Mouse (Mus musculus) cerebellum, adult 2 months (tissue): Measurements from ENCODE around the gene Rnaseh2c. TPM values are rescaled to one million over a fixed set of nuclear protein-coding genes. Genes with fewer than 3 reads are reported as not detected.
A peak's percentile ranks its signal among the peaks of the same experiment; 100 is the strongest.

ENCODE experiments used
- DNase-seq, 2 experiments: peaks; one replicate each; pipeline ENCODE4 v3.0.0; 2021
- H3K27ac ChIP-seq: fragments of 200-500 bp; 2 replicates; pipeline ENCODE4 v1.5.1; 2012; ENCODE audit warnings: low read length, control low read depth, inconsistent platforms; ENCODE audit not compliant: insufficient read depth
- H3K27me3 ChIP-seq: fragments of 200-500 bp; 2 replicates; pipeline ENCODE4 v1.6.1; 2012; ENCODE audit warnings: inconsistent platforms, mild to moderate bottlenecking, low read length, moderate library complexity; ENCODE audit not compliant: control insufficient read depth, insufficient read depth
- H3K4me1 ChIP-seq: fragments of 200-500 bp; 2 replicates; pipeline ENCODE4 v1.6.1; 2011; ENCODE audit warnings: low read length; ENCODE audit not compliant: control insufficient read depth, insufficient read depth
- H3K4me3 ChIP-seq: fragments of 200-500 bp; replicated peaks from 2 replicates; pipeline ENCODE3; 2011; ENCODE audit warnings: mild to moderate bottlenecking, low read depth, low read length, control low read depth; ENCODE audit not compliant: insufficient read depth
- CTCF ChIP-seq: fragments of 200-500 bp; IDR thresholded peaks from 2 replicates; pipeline ENCODE4 v1.5.1; 2011; ENCODE audit warnings: low read depth, mild to moderate bottlenecking, control low read depth, low read length, moderate library complexity, borderline replicate concordance; ENCODE audit not compliant: insufficient read depth
- POLR2A ChIP-seq: fragments of 200-500 bp; IDR thresholded peaks from 2 replicates; pipeline ENCODE4 v1.6.1; 2011; ENCODE audit warnings: low read length, control low read depth, borderline replicate concordance; ENCODE audit not compliant: insufficient read depth
- WGBS: fragments of 180-500 bp; shearing (Covaris S2); methylation state at CpG from one replicate; pipeline ENCODE4 v1.1.7; 2018; 5-methylcytosine and 5-hydroxymethylcytosine counted together
- polyA plus RNA-seq: library from polyadenylated mRNA; depleted of rRNA; stranded (reverse); fragments of >200 nt; gene quantifications from 2 replicates; pipeline ENCODE4 v1.2.3, GENCODE M21; 2012; rRNA removed

The Rnaseh2c gene
- 79.1 and 83.5 TPM in 2 replicates for polyA plus RNA-seq

DNA sequence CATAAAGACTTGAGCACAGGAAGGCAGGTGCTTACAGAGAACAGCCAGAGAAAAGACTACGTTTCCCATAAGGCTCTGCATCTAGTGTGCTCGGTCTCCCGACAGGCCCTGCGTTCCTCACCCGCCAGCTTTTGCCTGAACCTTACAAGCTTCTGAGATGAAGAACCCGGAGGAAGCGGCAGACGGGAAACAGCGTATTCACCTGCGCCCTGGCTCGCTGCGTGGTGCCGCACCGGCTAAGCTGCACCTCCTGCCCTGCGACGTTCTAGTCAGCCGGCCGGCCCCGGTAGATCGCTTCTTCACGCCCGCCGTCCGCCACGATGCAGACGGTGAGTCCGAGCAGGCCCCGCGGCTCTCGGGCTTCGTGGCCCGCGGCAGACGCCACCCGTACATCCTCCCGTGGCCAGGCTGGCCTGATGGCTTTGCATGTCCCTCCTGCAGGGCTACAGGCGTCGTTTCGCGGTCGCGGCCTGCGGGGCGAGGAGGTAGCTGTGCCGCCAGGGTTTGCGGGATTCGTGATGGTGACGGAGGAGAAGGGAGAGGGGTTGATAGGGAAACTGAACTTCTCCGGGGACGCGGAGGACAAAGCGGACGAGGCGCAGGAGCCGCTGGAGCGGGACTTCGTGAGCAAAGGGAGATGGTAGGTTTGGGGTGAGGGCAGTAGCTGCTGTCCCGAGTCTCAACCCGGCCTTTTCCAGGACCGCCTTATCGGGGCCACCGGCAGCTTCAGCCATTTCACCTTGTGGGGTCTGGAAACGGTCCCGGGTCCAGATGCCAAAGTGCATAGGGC, at the start of gene Rnaseh2c:
Gene Rnaseh2c, plus strand, starts transcription at position 122 of the 790 bp plus-strand sequence.
- DNase-seq: peak; percentile 85 to 89
- Histone ChIP-seq H3K27me3 (no peaks in the 10 kb centered on the region), H3K4me1 (peaks cover 16% of the 10 kb centered on the region; the same call in 1 of the 2 replicates), H3K4me3 (peak within 1 kb of the TSS; percentile 67), H3K27ac (peak within 1 kb of the TSS; percentile 41)
- under 1% methylated on average over 64 of the region's 64 CpGs for WGBS
- TF ChIP-seq CTCF: no peak
- peak; percentile 49; the same call in 1 of the 2 replicates for TF ChIP-seq POLR2A

DNA sequence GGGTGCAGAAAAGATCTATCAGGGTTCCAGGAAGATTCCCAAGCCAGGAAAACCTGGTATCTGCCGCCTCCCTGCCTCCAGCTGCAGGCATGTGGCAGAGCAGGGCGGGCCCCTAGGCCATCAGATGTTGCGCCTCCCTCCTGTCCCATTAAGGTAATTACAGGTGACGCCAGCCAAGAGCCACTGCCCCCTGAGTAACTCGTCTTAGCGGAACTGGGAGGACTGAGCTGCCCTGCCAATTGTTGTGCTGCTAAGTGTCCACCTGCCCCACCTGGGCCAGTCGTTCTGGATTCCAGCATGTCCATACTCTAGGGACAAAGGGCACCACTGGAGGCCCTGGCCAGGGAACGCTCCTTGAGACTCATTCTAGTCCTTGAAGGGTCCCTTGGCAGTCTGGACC, 47.9 kb upstream of the Rnaseh2c start:
- Histone ChIP-seq H3K4me1 (no peaks in the 10 kb centered on the region), H3K4me3 (no peak overlapping the region), H3K27ac (no peak overlapping the region), H3K27me3 (no peaks in the 10 kb centered on the region)
- TF ChIP-seq CTCF (no peak), POLR2A (no peak)
- DNase-seq: no peak
- WGBS: 75% methylated on average over 8 of the region's 8 CpGs

DNA sequence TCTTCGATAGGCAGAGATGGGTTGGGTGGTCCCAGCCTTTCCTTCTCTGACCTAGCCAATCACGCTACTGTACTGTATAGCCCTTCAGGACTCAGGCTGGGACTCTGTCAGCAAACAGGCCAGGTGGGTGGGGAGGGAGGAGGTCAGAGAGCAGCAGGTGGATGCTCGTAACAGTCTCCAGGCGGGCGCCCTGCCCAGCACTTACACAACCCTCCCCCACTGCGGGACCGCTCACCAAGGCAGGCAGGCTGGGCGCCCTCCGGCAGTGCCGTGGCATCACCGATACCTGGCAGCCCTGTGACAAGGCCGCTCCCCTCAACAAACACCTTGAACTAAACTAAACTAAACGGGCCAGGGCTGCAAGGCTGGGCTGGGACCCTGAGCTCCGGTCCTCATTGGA, 47.5 kb upstream of the Rnaseh2c start:
- WGBS: 80% methylated on average over 14 of the region's 14 CpGs
- no peak overlapping the region for H3K4me3 ChIP-seq

DNA sequence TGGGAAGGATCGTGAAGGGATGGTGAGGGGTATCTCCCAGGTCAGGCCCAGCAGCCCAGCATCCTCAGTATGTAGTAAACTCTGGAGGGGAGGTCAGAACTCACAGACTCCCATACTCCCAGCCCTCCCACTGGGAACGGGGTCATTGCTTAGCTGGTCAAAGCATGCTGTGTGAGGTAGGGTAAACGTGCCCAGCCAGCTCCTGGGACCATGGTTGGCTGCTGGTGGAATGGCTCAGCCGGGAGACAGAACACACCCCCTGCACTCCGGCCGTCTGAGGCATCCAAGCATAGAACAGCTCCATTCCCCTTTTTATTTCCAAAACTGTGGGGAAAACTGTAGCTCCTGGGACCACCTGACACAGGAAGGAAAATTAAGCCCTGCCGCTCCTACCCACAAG, 43.5 kb upstream of the Rnaseh2c start:
- peaks cover 7% of the 10 kb centered on the region; the same call in 1 of the 2 replicates for H3K27me3 ChIP-seq
- TF ChIP-seq CTCF (no peak), POLR2A (no peak)
- WGBS: 36% methylated on average over 7 of the region's 7 CpGs

More for the DNA sequence above, 47.5 kb upstream of the Rnaseh2c start:
- no peaks in the 10 kb centered on the region; the same call in 1 of the 2 replicates for H3K27me3 ChIP-seq
- no peak for DNase-seq
- no peaks in the 10 kb centered on the region for H3K4me1 ChIP-seq
- no peak overlapping the region for H3K27ac ChIP-seq
- TF ChIP-seq CTCF (no peak), POLR2A (no peak)

DNA sequence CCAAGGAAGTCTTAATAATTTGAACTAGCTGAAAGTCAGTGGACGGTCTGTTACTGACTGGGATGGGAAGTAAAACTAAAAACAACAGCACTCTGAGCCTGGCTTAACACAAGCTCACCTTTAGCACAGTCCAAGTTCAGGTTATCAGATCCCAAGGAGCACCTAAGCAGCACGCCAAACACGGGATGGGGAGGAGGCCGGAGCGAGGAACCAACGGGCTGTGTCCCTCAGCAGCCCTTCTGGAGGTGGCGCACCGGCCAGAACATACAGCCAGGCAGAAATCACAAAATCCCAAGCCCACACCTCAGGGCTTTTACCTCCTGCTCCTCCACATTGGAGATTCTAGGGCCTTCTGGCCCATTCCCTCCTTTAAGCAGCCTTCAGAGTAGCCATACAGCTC, 42.9 kb upstream of the Rnaseh2c start:
- 0 out of 2 replicates have a peak, but pooled peaks cover 4% of the 10 kb centered on the region for H3K4me1 ChIP-seq
- H3K4me3 ChIP-seq: no peak overlapping the region
- H3K27ac ChIP-seq: no peak overlapping the region
- peaks cover 7% of the 10 kb centered on the region; the same call in 1 of the 2 replicates for H3K27me3 ChIP-seq
- 58% methylated on average over 8 of the region's 8 CpGs for WGBS
- TF ChIP-seq CTCF: no peak
- no peak for TF ChIP-seq POLR2A
- no peak for DNase-seq

More for the DNA sequence above, 43.5 kb upstream of the Rnaseh2c start:
- DNase-seq: no peak
- Histone ChIP-seq H3K27ac (no peak overlapping the region), H3K4me1 (0 out of 2 replicates have a peak, but pooled peaks cover 4% of the 10 kb centered on the region), H3K4me3 (no peak overlapping the region)

DNA sequence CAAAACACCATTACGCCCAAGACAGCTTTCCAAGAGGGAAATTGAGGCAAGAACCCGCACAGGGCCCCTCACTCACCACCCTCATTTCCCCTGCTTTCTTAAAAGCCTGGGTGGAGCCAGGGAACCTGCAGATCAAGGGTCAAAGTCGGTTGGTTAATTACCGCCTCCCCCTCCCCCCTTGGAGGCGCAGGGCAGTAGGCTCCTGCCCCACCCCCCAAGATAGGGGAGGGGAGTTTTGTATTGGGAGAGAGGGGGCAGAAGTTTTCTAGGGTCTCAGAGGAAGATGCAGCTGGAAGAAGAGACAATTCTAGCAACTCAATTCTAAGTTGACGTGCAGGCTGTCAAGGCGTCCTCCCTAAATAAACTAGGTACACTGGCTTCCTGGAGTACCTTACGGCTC, 42.4 kb upstream of the Rnaseh2c start:
- 28% methylated on average over 8 of the region's 8 CpGs for WGBS
- no peak for DNase-seq
- TF ChIP-seq CTCF (no peak), POLR2A (no peak)

DNA sequence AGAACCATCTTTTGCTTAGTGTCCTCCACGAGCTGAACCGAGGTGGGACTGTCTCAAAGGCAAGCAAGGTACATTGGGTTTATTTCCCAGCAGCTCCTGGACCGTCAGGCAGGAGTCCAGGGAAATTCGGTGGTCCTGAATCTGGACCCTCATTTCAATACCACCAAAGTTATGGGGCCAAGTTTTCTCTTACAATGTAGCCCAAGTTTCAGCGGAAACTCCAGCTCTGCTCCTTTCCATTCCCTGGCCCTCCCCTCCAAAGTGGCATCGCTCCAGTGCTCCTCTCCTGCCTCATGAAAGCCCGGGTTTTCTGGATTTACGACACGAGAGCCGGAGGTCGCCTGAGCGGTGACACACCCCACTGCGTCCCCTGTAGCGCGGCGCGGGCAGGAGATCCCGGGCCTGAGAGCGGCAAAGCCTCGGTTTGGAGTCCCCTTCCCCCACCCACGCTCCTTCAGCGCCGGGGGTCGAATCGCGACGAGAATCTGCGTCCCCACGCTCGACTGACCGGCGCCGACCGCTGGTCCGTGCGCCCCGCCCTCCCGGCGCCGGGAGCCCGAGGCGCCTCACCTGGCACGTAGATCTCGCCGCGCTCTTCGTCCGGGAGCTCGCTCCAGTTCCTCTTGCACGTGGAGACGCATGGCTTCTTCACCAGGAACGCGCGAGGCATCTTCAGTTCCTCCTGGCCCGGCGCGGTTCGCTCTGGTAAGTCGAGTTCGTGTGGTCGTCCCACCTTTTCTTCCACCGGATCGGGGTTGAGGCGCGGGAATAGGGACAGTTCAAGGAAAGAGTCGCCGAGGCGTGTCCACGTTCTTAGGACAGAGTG, 41.8 kb upstream of the Rnaseh2c start:
- TF ChIP-seq POLR2A (no peak), CTCF (no peak)
- H3K4me3 ChIP-seq: peak overlapping the region; percentile 30
- 0 out of 2 replicates have a peak, but pooled peaks cover 4% of the 10 kb centered on the region for H3K4me1 ChIP-seq
- DNase-seq: no peak
- peaks cover 7% of the 10 kb centered on the region; the same call in 1 of the 2 replicates for H3K27me3 ChIP-seq
- WGBS: 1% methylated on average over 69 of the region's 69 CpGs
- H3K27ac ChIP-seq: no peak overlapping the region

More for the DNA sequence above, 42.4 kb upstream of the Rnaseh2c start:
- Histone ChIP-seq H3K4me3 (no peak overlapping the region), H3K27ac (no peak overlapping the region), H3K27me3 (peaks cover 7% of the 10 kb centered on the region; the same call in 1 of the 2 replicates), H3K4me1 (0 out of 2 replicates have a peak, but pooled peaks cover 4% of the 10 kb centered on the region)
